ENCODE assay signal across 16 mouse cellular contexts in the genomic region with DNA sequence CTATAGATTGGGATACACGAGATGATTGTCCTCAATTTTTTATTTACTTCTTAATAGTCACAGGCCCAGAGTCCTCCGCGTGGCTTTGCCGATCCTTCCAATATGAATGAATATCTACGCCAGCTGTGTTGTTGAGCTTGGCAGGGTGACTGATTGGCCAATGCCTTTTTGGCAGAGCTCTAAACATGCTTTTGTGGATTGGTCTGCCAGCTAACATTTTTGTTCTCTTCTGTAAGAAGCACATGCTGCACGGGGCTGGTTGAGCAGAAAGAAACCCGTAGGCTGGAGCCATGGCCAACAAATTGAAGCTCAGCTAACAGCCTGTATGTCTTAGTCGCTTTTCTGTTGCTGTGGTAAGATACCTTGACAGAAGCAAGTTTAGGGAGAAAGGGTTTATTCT. TPM values are rescaled to one million over a fixed set of nuclear protein-coding genes. Genes with fewer than 3 reads are reported as not detected.
DNase-seq lines count a peak whose midpoint lies in the region; ATAC-seq and TF ChIP-seq lines count a peak whose summit lies in the region.
"Had no signal": no experiment of that assay in that cellular context is flagged by ENCODE, and none has a peak within 500 bp of the region (broad histone marks: within the 10 kb centered on the region; RNA-seq: fewer than 3 reads in every experiment).

No protein-coding gene starts in this region.

- intact Hi-C loops in gastrocnemius, adult 2 months (cut with DNase I), result no loop called here
- intact Hi-C loops in heart, postnatal 36 days (cut with DNase I), result loop anchor here (5.0 kb wide), 1 partner anchor 178 kb away; no protein-coding TSS in a partner anchor

- DNase-seq in forebrain, postnatal 0 days, result peak; percentile 43
- no peak for DNase-seq in forebrain, embryonic 10.5 days (ENCODE audit: extremely low spot score, low spot score)
- DNase-seq in adipocyte (ENCODE audit: low spot score), result peak; percentile 91
- DNase-seq in gastrocnemius, adult 2 months, result peak; percentile 57
- DNase-seq in heart, postnatal 36 days, result peak; percentile 49 to 60
- no peak for DNase-seq in spleen, postnatal 14 days (ENCODE audit: low spot score in 2 of 2)
- no peak for DNase-seq in midbrain, postnatal 0 days (ENCODE audit: low spot score)
- DNase-seq: cerebellum, adult 8-10 months; kidney, postnatal 36 days had no signal

- no peaks in the 10 kb centered on the region for H3K9me3 ChIP-seq in forebrain, postnatal 0 days (ENCODE audit: low read length)
- no peaks in the 10 kb centered on the region for H3K9me3 ChIP-seq in forebrain, embryonic 10.5 days
- H3K9me3 ChIP-seq in midbrain, embryonic 16.5 days (replicated peaks; ENCODE audit: control insufficient read depth, low read length, poor library complexity, severe bottlenecking), result no peaks in the 10 kb centered on the region
- H3K9me3 ChIP-seq in midbrain, postnatal 0 days (ENCODE audit: low read length), result no peaks in the 10 kb centered on the region
- H3K9me3 ChIP-seq: hindbrain, embryonic 13.5 days; limb, embryonic 15.5 days had no signal

- no peaks in the 10 kb centered on the region for H3K36me3 ChIP-seq in forebrain, postnatal 0 days (ENCODE audit: insufficient read depth)
- no peaks in the 10 kb centered on the region for H3K36me3 ChIP-seq in forebrain, embryonic 10.5 days (replicated peaks)
- no peaks in the 10 kb centered on the region for H3K36me3 ChIP-seq in midbrain, embryonic 16.5 days (ENCODE audit: control insufficient read depth, insufficient read depth, low read length)
- H3K36me3 ChIP-seq in midbrain, postnatal 0 days (ENCODE audit: insufficient read depth, low read length), result no peaks in the 10 kb centered on the region
- H3K36me3 ChIP-seq: hindbrain, embryonic 13.5 days; limb, embryonic 15.5 days had no signal

- no peaks in the 10 kb centered on the region for H3K27me3 ChIP-seq in forebrain, postnatal 0 days (ENCODE audit: insufficient read depth, low read length)
- H3K27me3 ChIP-seq in forebrain, embryonic 10.5 days (ENCODE audit: poor library complexity, severe bottlenecking), result no peaks in the 10 kb centered on the region
- H3K27me3 ChIP-seq in midbrain, embryonic 16.5 days (ENCODE audit: control insufficient read depth, insufficient read depth, low read depth, low read length), result no peaks in the 10 kb centered on the region
- H3K27me3 ChIP-seq in midbrain, postnatal 0 days (ENCODE audit: insufficient read depth, low read length), result no peaks in the 10 kb centered on the region
- H3K27me3 ChIP-seq: hindbrain, embryonic 13.5 days; limb, embryonic 15.5 days; megakaryocyte, embryonic 14.5 days; Patski had no signal

- H3K4me3 ChIP-seq in forebrain, postnatal 0 days (ENCODE audit: low read depth, low read length), result no peak overlapping the region
- H3K4me3 ChIP-seq in forebrain, embryonic 10.5 days, result no peak overlapping the region
- no peak overlapping the region for H3K4me3 ChIP-seq in gastrocnemius, adult 2 months
- H3K4me3 ChIP-seq in midbrain, embryonic 16.5 days (ENCODE audit: low read depth, low read length), result no peak overlapping the region
- H3K4me3 ChIP-seq in midbrain, postnatal 0 days (ENCODE audit: low read depth, low read length), result no peak overlapping the region
- H3K4me3 ChIP-seq: hindbrain, embryonic 13.5 days; left cerebral cortex, adult 2 months; limb, embryonic 15.5 days; megakaryocyte, embryonic 14.5 days had no signal

- WGBS in forebrain, postnatal 0 days, result 54% methylated on average over 8 of the region's 8 CpGs
- WGBS in forebrain, embryonic 10.5 days, result 91% methylated on average over 8 of the region's 8 CpGs
- 88% methylated on average over 8 of the region's 8 CpGs for WGBS in midbrain, embryonic 16.5 days
- WGBS in midbrain, postnatal 0 days, result 86% methylated on average over 8 of the region's 8 CpGs

- peak; percentile 64 for ATAC-seq in forebrain, postnatal 0 days
- ATAC-seq in midbrain, embryonic 16.5 days, result no peak
- ATAC-seq in midbrain, postnatal 0 days (ENCODE audit: low FRiP score), result no peak
- ATAC-seq: CD4-positive, CD25-positive, alpha-beta regulatory T cell, adult 4 months; Patski had no signal

- no peak overlapping the region for H3K9ac ChIP-seq in forebrain, postnatal 0 days
- no peak overlapping the region for H3K9ac ChIP-seq in midbrain, embryonic 16.5 days (ENCODE audit: low read depth, low read length)
- no peak overlapping the region for H3K9ac ChIP-seq in midbrain, postnatal 0 days (replicated peaks; ENCODE audit: low read length, poor library complexity, severe bottlenecking)
- H3K9ac ChIP-seq: hindbrain, embryonic 13.5 days; limb, embryonic 15.5 days had no signal

- no peak for TF ChIP-seq CTCF in forebrain, postnatal 0 days (IDR thresholded peaks at IDR 0.05; ENCODE audit: low read depth)
- no peak for TF ChIP-seq CTCF in gastrocnemius, adult 2 months (IDR thresholded peaks at IDR 0.05)
- no peak for TF ChIP-seq CTCF in midbrain, postnatal 0 days (IDR thresholded peaks at IDR 0.05)

- H3K27ac ChIP-seq in forebrain, postnatal 0 days (ENCODE audit: low read depth, low read length), result no peak overlapping the region
- no peak overlapping the region for H3K27ac ChIP-seq in forebrain, embryonic 10.5 days
- no peak overlapping the region for H3K27ac ChIP-seq in gastrocnemius, adult 2 months
- H3K27ac ChIP-seq in midbrain, embryonic 16.5 days (ENCODE audit: low read length), result no peak overlapping the region
- no peak overlapping the region for H3K27ac ChIP-seq in midbrain, postnatal 0 days (ENCODE audit: low read depth, low read length)
- H3K27ac ChIP-seq: hindbrain, embryonic 13.5 days; left cerebral cortex, adult 2 months; limb, embryonic 15.5 days had no signal

- H3K4me1 ChIP-seq in forebrain, postnatal 0 days (ENCODE audit: insufficient read depth), result no peaks in the 10 kb centered on the region
- H3K4me1 ChIP-seq in forebrain, embryonic 10.5 days, result no peaks in the 10 kb centered on the region
- no peaks in the 10 kb centered on the region for H3K4me1 ChIP-seq in midbrain, embryonic 16.5 days (ENCODE audit: control insufficient read depth, insufficient read depth, low read length)
- H3K4me1 ChIP-seq in midbrain, postnatal 0 days (ENCODE audit: insufficient read depth, low read length), result no peaks in the 10 kb centered on the region
- H3K4me1 ChIP-seq: hindbrain, embryonic 13.5 days; limb, embryonic 15.5 days; megakaryocyte, embryonic 14.5 days had no signal

- no peak overlapping the region for H3K4me2 ChIP-seq in forebrain, postnatal 0 days (ENCODE audit: low read depth)
- H3K4me2 ChIP-seq in midbrain, embryonic 16.5 days (ENCODE audit: low read length), result no peak overlapping the region
- H3K4me2 ChIP-seq in midbrain, postnatal 0 days (ENCODE audit: low read depth, low read length, poor library complexity, severe bottlenecking), result no peak overlapping the region
- H3K4me2 ChIP-seq: hindbrain, embryonic 13.5 days; limb, embryonic 15.5 days had no signal

RNA-seq across cellular contexts. Expression of gene Uqcrfs1, which starts 20.2 kb away (rescaled TPM):
- 211 and 223 TPM in 2 replicates for total RNA-seq in forebrain, postnatal 0 days (2014; rRNA removed)
- polyA plus RNA-seq in forebrain, postnatal 0 days (2015; fragmentation: Nextera tagmentation; extraction: Ambion mirVana), result 304 and 309 TPM in 2 replicates
- 238 and 239 TPM in 2 replicates for polyA plus RNA-seq in forebrain, embryonic 10.5 days (2016; fragmentation: Nextera tagmentation; extraction: Ambion mirVana)
- total RNA-seq in gastrocnemius, adult 2 months (2021), result 100 to 1,000 TPM; 441 to 666 TPM
- total RNA-seq in heart, postnatal 36 days (2021), result 1,000 to 10,000 TPM; 1,207 to 1,289 TPM
- polyA plus RNA-seq in midbrain, embryonic 16.5 days (2015; fragmentation: Nextera tagmentation; extraction: Ambion mirVana), result 270 and 283 TPM in 2 replicates
- total RNA-seq in midbrain, postnatal 0 days (2014; rRNA removed), result 201 and 202 TPM in 2 replicates
- 344 and 349 TPM in 2 replicates for polyA plus RNA-seq in midbrain, postnatal 0 days (2015; fragmentation: Nextera tagmentation; extraction: Ambion mirVana)

Comparison
In these comparisons a context has a peak if more than half of its experiments do, and no peak if none do; other contexts are left out.
1. DNase-seq: peak in forebrain, postnatal 0 days (single experiment), adipocyte (single experiment), gastrocnemius, adult 2 months (single experiment) and heart, postnatal 36 days (2 of 2); none in forebrain, embryonic 10.5 days (single experiment), spleen, postnatal 14 days (0 of 2) and midbrain, postnatal 0 days (single experiment).